Mouse (Mus musculus) embryonic facial prominence, embryonic 10.5 days (tissue): Measurements from ENCODE around the gene Fut7. TPM values are rescaled to one million over a fixed set of nuclear protein-coding genes. Genes with fewer than 3 reads are reported as not detected.
A peak's percentile ranks its signal among the peaks of the same experiment; 100 is the strongest.

Experiments used
- DNase-seq: peaks from one replicate; pipeline ENCODE4 v3.0.0-alpha.2; 2017; ENCODE audit warnings: low spot score
- H3K27ac ChIP-seq: fragments of 300-500 bp; sonication (generic); replicated peaks from 2 replicates; pipeline ENCODE4 v1.5.1; 2016; ENCODE audit warnings: mild to moderate bottlenecking
- H3K27me3 ChIP-seq: fragments of 300-500 bp; sonication (generic); replicated peaks from 2 replicates; pipeline ENCODE4 v1.6.1; 2016; ENCODE audit warnings: low read depth, mild to moderate bottlenecking; ENCODE audit not compliant: poor library complexity, severe bottlenecking
- H3K36me3 ChIP-seq: fragments of 300-500 bp; sonication (generic); replicated peaks from 2 replicates; pipeline ENCODE4 v1.6.1; 2016; ENCODE audit warnings: mild to moderate bottlenecking, moderate library complexity
- H3K4me1 ChIP-seq: fragments of 300-500 bp; sonication (generic); 2 replicates; pipeline ENCODE4 v1.6.1; 2016
- H3K4me3 ChIP-seq: fragments of 300-500 bp; sonication (generic); 2 replicates; pipeline ENCODE4 v1.5.1; 2016; ENCODE audit warnings: mild to moderate bottlenecking, moderate library complexity
- H3K9me3 ChIP-seq: fragments of 300-500 bp; sonication (generic); 2 replicates; pipeline ENCODE4 v1.6.1; 2016; ENCODE audit warnings: mild to moderate bottlenecking
- WGBS: fragments of 180-500 bp; shearing (Covaris S2); methylation state at CpG from one replicate; pipeline ENCODE4 v1.1.7; 2016; 5-methylcytosine and 5-hydroxymethylcytosine counted together
- polyA plus RNA-seq: library from polyadenylated mRNA; unstranded; fragments of >200 nt; fragmentation: Nextera tagmentation; extraction: Ambion mirVana; gene quantifications from 2 replicates; pipeline ENCODE4 v1.2.1, GENCODE M21; 2016

Gene Fut7
- polyA plus RNA-seq, 1 experiment from 2014 or later: not detected

- H3K4me1 ChIP-seq: peaks cover 41% of the 10 kb centered on the region
- peak within 1 kb of the TSS; percentile 86 for H3K4me3 ChIP-seq
- 1% methylated on average over 89 of the region's 89 CpGs for WGBS
- peaks cover 4% of the 10 kb centered on the region; the same call in 1 of the 2 replicates for H3K36me3 ChIP-seq
- H3K9me3 ChIP-seq: no peaks in the 10 kb centered on the region
- H3K27me3 ChIP-seq: peaks cover 65% of the 10 kb centered on the region
- peak within 1 kb of the TSS; percentile 88 for H3K27ac ChIP-seq
- DNase-seq: peak; percentile 96
Measured at GRCm38 (mm10) chr2:25428442-25429236, 5.6 kb downstream of the Fut7 start, which contains the start of gene Abca2. Gene Abca2, plus strand, starts transcription at chr2:25428703.

DNA sequence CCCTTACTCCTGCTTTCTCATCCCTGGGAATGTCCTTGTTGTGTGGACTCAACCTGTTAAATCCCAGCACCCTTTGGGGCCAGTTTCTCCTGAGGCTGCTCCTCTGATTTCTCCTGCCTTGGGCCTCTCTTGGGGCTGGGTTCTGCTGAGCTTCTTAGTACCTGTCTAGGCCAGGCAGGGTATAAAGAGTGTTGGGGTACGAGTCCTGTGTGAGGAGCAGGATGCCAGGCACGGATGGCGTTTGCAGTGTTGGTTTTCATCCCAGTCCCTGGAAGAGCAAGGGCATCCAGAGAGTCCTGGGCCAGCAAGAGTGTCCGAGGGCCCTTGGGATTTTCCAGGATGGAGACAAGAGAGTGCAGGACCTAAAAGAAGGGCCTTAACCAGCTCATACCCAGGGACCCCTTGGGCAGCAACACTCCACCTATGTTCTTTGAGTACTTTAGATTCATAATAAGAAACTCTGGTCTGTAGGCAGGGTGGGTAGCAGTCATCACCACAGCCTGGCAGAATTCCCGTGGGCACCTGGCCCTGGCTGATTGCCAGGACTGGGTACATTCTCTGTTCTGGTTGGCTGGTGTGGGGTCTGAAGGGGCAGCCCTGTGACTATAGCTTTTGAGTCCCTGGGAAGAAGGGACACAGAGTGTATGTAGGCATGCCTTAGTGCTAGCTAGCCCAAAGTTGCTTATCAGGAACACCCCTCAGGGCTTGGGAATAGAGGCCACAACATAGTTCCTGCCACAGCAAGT is 6.5 kb downstream of the Fut7 start:
- peaks cover 56% of the 10 kb centered on the region for H3K27me3 ChIP-seq
- no peak for DNase-seq
- peaks cover 4% of the 10 kb centered on the region; the same call in 1 of the 2 replicates for H3K36me3 ChIP-seq
- no peaks in the 10 kb centered on the region for H3K9me3 ChIP-seq
- 73% methylated on average over 5 of the region's 5 CpGs for WGBS
- peak overlapping the region; percentile 88; the same call in 1 of the 2 replicates for H3K27ac ChIP-seq
- peak overlapping the region; percentile 86 for H3K4me3 ChIP-seq
- H3K4me1 ChIP-seq: peaks cover 41% of the 10 kb centered on the region

DNA sequence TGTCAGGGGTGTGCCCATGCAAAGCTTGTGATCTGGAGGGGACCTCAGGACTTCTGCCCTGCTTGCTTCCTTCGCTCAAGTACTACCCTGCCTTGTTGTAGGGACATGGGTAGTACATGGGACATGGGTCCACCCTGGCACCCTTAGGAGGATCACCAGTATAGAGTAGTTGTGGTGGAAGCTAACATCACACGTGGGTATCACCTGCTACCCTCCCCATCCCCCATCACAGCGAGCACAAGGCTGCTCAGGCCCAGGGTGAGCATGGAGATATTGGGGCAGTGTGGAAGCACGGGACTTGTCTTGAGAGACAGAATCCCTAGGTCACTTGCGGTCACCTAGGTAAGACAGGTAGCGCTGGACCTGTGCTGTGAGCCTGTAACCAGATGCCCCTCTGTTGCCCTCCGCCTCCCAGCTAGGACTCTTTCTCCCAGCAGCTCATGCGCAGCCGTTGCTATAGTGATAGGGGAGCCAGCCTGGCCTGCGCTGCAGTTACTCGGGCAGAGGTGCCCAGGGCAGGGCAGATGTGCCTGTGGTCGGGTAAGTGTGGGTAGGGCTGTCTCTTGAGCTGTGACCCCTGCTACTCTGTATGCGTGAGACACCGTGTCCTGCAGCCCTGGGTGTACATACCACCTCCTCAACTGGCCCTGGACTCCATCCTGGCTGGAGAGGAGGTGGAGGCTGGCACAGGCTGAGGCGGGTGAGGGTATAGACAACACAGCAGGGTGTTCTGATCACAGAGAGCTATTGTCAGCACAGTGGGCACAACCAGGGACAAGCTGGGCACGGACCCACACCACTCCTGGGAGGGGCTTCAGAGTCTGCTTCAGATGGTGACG is 7.5 kb downstream of the Fut7 start:
- Histone ChIP-seq H3K27me3 (peaks cover 46% of the 10 kb centered on the region), H3K36me3 (peaks cover 8% of the 10 kb centered on the region; the same call in 1 of the 2 replicates), H3K27ac (peak overlapping the region; percentile 15; the same call in 1 of the 2 replicates), H3K9me3 (no peaks in the 10 kb centered on the region), H3K4me1 (peaks cover 41% of the 10 kb centered on the region), H3K4me3 (peak overlapping the region; percentile 9; the same call in 1 of the 2 replicates)
- DNase-seq: no peak
- WGBS: 66% methylated on average over 17 of the region's 17 CpGs

DNA sequence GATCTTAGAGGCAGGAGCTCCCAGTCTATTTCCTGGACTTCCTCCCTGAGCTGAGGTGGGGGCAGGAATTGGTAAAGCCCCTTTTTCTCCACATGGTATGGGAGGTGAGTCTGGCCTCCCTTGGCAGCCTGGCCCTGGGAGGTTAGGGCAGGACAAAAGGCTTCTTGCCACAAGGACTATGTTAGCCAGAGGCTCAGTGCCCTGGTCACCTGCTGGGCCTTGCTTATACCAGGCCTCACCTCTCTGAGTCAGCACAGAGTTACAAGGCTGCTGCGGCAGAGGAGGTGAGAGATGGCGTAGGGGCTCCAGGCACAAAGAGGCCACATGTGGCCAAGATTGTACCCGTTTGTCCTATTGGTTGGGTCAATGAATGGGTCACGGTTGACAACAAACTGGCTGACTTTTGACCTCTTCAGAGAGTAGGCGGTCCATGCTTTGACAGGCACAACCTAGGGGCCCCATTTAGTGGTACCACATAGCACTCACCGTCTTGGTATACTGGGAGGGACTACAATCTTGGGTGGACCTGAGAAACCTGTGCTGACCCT is 8.3 kb downstream of the Fut7 start:
- Histone ChIP-seq H3K27ac (no peak overlapping the region), H3K4me1 (peaks cover 41% of the 10 kb centered on the region), H3K4me3 (no peak overlapping the region), H3K9me3 (no peaks in the 10 kb centered on the region), H3K36me3 (peaks cover 8% of the 10 kb centered on the region; the same call in 1 of the 2 replicates), H3K27me3 (peaks cover 39% of the 10 kb centered on the region)
- 52% methylated on average over 6 of the region's 6 CpGs for WGBS
- no peak for DNase-seq

DNA sequence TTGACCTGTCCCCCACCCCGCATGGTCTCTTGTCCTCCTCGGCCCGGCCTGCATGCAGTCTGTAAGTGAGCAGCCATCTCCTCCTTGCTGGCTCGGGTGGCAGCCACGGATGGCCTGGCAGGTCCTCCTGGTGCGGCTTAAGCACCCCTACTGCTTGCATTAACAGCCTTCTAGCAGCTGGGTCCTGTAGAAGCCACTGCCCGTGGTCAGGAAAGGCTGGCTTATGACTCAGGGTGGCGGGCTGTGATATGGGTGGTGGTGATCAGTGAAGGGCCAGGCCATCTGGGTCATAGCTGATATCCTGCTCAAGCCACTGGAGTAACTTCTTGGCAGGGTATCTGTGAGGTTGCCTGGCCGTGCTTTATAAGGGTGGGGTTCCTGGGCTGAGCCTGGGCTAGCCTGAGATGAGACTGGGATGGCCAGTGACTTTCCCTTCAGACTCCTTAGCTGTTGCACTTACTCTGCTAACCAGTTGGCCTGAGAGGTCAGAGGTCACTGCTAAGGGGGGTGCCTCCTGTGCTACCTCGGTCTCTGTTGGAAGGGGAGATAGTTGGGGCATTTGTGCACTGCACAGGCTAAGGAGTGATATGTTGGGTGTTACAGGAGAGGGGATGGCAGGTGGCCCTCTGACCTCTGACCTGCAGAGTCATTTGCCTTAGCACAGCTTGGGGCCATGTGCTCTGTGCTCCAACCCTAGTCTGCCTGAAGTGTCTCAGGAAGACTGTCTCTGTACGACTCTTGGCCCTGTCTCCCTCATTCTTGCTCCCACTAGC is 9.4 kb downstream of the Fut7 start:
- WGBS: 77% methylated on average over 11 of the region's 11 CpGs
- H3K36me3 ChIP-seq: peaks cover 12% of the 10 kb centered on the region; the same call in 1 of the 2 replicates
- DNase-seq: no peak
- H3K4me3 ChIP-seq: no peak overlapping the region
- no peaks in the 10 kb centered on the region for H3K9me3 ChIP-seq
- H3K27me3 ChIP-seq: peaks cover 33% of the 10 kb centered on the region
- peaks cover 41% of the 10 kb centered on the region for H3K4me1 ChIP-seq
- no peak overlapping the region for H3K27ac ChIP-seq

- DNase-seq: no peak
- WGBS: 89% methylated on average over 17 of the region's 17 CpGs
Measured at GRCm38 (mm10) chr2:25433101-25433500, 10.0 kb downstream of the Fut7 start.

DNA sequence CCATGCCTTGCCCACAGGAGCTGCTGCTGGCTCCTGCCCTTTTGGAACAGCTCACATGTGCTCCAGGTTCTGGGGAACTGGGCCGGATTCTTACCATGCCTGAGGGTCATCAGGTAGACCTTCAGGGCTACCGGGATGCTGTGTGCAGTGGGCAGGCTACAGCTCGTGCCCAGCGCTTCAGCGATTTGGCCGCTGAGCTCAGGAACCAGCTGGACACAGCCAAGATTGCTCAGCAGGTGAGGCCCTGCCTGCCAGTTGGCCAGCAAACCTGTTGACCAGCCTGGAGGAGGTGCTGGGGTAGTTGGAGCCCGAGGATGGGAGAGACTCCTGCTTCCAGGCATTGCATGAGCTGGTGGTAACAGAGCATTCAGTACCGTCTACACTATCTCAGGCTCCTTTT is 11.2 kb downstream of the Fut7 start:
- Histone ChIP-seq H3K9me3 (no peaks in the 10 kb centered on the region), H3K4me3 (no peak overlapping the region), H3K36me3 (peaks cover 28% of the 10 kb centered on the region), H3K4me1 (peaks cover 32% of the 10 kb centered on the region), H3K27me3 (peaks cover 27% of the 10 kb centered on the region), H3K27ac (no peak overlapping the region)
- DNase-seq: no peak
- 92% methylated on average over 8 of the region's 8 CpGs for WGBS

More at GRCm38 (mm10) chr2:25433101-25433500, 10.0 kb downstream of the Fut7 start:
- H3K4me3 ChIP-seq: no peak overlapping the region
- H3K4me1 ChIP-seq: peaks cover 40% of the 10 kb centered on the region
- peaks cover 17% of the 10 kb centered on the region; the same call in 1 of the 2 replicates for H3K36me3 ChIP-seq
- H3K27me3 ChIP-seq: peaks cover 33% of the 10 kb centered on the region
- H3K27ac ChIP-seq: no peak overlapping the region
- H3K9me3 ChIP-seq: no peaks in the 10 kb centered on the region

GRCm38 (mm10) chr2:25436286-25436820 is 13.3 kb downstream of the Fut7 start:
- Histone ChIP-seq H3K27me3 (peaks cover 7% of the 10 kb centered on the region), H3K4me1 (peaks cover 16% of the 10 kb centered on the region; the same call in 1 of the 2 replicates), H3K27ac (no peak overlapping the region), H3K4me3 (no peak overlapping the region), H3K36me3 (peaks cover 34% of the 10 kb centered on the region), H3K9me3 (no peaks in the 10 kb centered on the region)
- DNase-seq: no peak
- WGBS: 95% methylated on average over 10 of the region's 10 CpGs

- no peaks in the 10 kb centered on the region for H3K9me3 ChIP-seq
- H3K4me3 ChIP-seq: no peak overlapping the region
- 87% methylated on average over 20 of the region's 20 CpGs for WGBS
- peaks cover 66% of the 10 kb centered on the region for H3K36me3 ChIP-seq
- no peaks in the 10 kb centered on the region for H3K4me1 ChIP-seq
- H3K27me3 ChIP-seq: no peaks in the 10 kb centered on the region
- DNase-seq: no peak
- no peak overlapping the region for H3K27ac ChIP-seq
Measured at GRCm38 (mm10) chr2:25441067-25441466, 18.0 kb downstream of the Fut7 start.

DNA sequence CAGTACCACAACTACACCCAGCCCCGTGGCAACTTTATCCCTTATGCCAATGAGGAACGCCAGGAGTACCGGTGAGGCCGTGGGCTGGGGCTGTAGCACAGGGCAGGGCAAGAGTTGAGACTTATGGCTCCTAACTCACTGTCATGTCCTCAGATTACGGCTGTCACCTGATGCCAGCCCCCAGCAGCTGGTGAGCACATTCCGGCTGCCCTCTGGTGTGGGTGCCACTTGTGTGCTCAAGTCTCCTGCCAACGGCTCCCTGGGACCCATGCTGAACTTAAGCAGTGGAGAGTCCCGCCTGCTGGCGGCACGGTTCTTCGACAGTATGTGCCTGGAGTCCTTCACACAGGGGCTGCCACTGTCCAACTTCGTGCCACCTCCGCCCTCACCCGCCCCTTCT is 19.6 kb downstream of the Fut7 start:
- no peak overlapping the region for H3K27ac ChIP-seq
- H3K9me3 ChIP-seq: no peaks in the 10 kb centered on the region
- no peak for DNase-seq
- H3K27me3 ChIP-seq: no peaks in the 10 kb centered on the region
- H3K36me3 ChIP-seq: peaks cover 78% of the 10 kb centered on the region
- WGBS: 91% methylated on average over 14 of the region's 14 CpGs
- no peaks in the 10 kb centered on the region for H3K4me1 ChIP-seq
- H3K4me3 ChIP-seq: no peak overlapping the region
